ENCODE assay signal across 13 mouse cellular contexts in the genomic region with DNA sequence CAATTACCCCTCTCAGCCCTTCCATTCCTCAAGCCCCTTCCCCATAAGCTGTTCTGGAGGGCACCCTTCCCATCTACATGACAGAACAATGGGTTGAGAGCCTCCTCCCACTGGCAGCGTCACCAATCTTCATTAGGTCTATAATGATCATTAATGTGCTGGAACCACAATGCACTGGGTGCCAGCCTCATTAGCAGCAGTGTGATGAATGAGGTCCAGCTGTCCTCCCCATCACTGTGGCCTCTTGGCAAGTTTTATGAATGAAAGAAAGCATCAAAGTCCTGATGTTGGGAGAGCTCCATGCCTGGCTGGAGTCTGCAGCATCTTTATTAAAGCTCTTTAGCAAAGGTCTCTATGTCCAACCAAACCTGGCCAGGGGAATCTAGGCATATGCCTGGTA.
DNase-seq lines count a peak whose midpoint lies in the region; TF ChIP-seq lines count a peak whose summit lies in the region.
"Had no signal": no experiment of that assay in that cellular context is flagged by ENCODE, and none has a peak within 500 bp of the region (broad histone marks: within the 10 kb centered on the region; RNA-seq: fewer than 3 reads in every experiment).

No protein-coding gene starts in this region.

- H3K4me3 ChIP-seq in bone marrow, adult 2 months (replicated peaks; ENCODE audit: control insufficient read depth, low read depth, low read length) = no peak overlapping the region
- H3K4me3 ChIP-seq: erythroblast, embryonic 14.5 days; limb, embryonic 12.5 days had no signal

- H3K4me1 ChIP-seq in bone marrow, adult 2 months (ENCODE audit: control insufficient read depth, insufficient read depth, low read length) = no peaks in the 10 kb centered on the region; the same call in 1 of the 2 replicates
- H3K4me1 ChIP-seq: limb, embryonic 12.5 days had no signal

- 43% methylated on average over 1 of the region's 1 CpGs for WGBS in bone marrow, adult 2 months

- peak; percentile 4 for DNase-seq in layer of hippocampus, adult 11-12 months (ENCODE audit: low spot score)
- DNase-seq in layer of hippocampus, postnatal 25 days (ENCODE audit: extremely low spot score in 1 of 2, low spot score in 1 of 2) = no peak
- peak; percentile 86 for DNase-seq in brain, embryonic 14.5 days (ENCODE audit: low read depth)
- peak; percentile 7 for DNase-seq in layer of hippocampus, adult 9-11 months
- no peak for DNase-seq in adrenal gland, adult 2 months
- DNase-seq in lung, postnatal 14 days = no peak
- DNase-seq: adrenal gland, postnatal 14 days; gastrocnemius, postnatal 25 days; kidney, postnatal 4 days; lung, adult 18-20 months had no signal

- no peak for TF ChIP-seq POLR2A in bone marrow, adult 2 months (IDR thresholded peaks at IDR 0.05; ENCODE audit: borderline replicate concordance, control insufficient read depth, low read depth, low read length)
- TF ChIP-seq POLR2A in brain, embryonic 14.5 days (IDR thresholded peaks at IDR 0.05; ENCODE audit: borderline replicate concordance, extremely low read depth, insufficient read depth, insufficient read length, poor library complexity, severe bottlenecking) = no peak

- H3K27ac ChIP-seq in bone marrow, adult 2 months (ENCODE audit: control insufficient read depth, insufficient read depth, low read depth, low read length, poor library complexity) = peak overlapping the region; percentile 48; the same call in 1 of the 2 replicates
- H3K27ac ChIP-seq: limb, embryonic 12.5 days had no signal

- no peak for TF ChIP-seq CTCF in bone marrow, adult 2 months (IDR thresholded peaks at IDR 0.05; ENCODE audit: control insufficient read depth, insufficient read depth, low read length)
- no peak for TF ChIP-seq CTCF in brain, embryonic 14.5 days (IDR thresholded peaks at IDR 0.05; ENCODE audit: borderline replicate concordance, extremely low read depth, insufficient read depth, insufficient read length)

Comparison
In these comparisons a context has a peak if more than half of its experiments do, and no peak if none do; other contexts are left out.
1. DNase-seq: peak in layer of hippocampus, adult 11-12 months (single experiment), brain, embryonic 14.5 days (single experiment) and layer of hippocampus, adult 9-11 months (single experiment); none in layer of hippocampus, postnatal 25 days (0 of 2), adrenal gland, adult 2 months (single experiment) and lung, postnatal 14 days (single experiment).